Mouse (Mus musculus) intestine, embryonic 14.5 days (tissue): Measurements from ENCODE around the gene Ifitm10. TPM values are rescaled to one million over a fixed set of nuclear protein-coding genes. Genes with fewer than 3 reads are reported as not detected.
"Not testable (repeated sequence)": the region's sequence is repeated elsewhere in the genome, so short reads cannot be mapped to it uniquely, and the experiment has no call there.

Source experiments
- ATAC-seq: fragments of 200-750 bp; cut with Nextera tagmentation; replicated peaks from 2 replicates; pipeline ENCODE4 v1.8.0; 2017; ENCODE audit warnings: low read depth, moderate number of reproducible peaks, moderate TSS enrichment, moderate library complexity; ENCODE audit not compliant: low FRiP score, low TSS enrichment
- DNase-seq: peaks from one replicate; pipeline ENCODE4 v3.0.0-alpha.2; 2018; ENCODE audit warnings: low spot score
- H3K27ac ChIP-seq: fragments of 300-500 bp; sonication (generic); 2 replicates; pipeline ENCODE4 v1.5.1; 2014; ENCODE audit warnings: low read depth, mild to moderate bottlenecking, control low read depth
- H3K27me3 ChIP-seq: fragments of 300-500 bp; sonication (generic); replicated peaks from 2 replicates; pipeline ENCODE4 v1.6.1; 2014; ENCODE audit warnings: low read length, control low read depth; ENCODE audit not compliant: control insufficient read depth, insufficient read depth
- H3K36me3 ChIP-seq: fragments of 300-500 bp; sonication (generic); 2 replicates; pipeline ENCODE4 v1.6.1; 2014; ENCODE audit warnings: low read length, control low read depth; ENCODE audit not compliant: control insufficient read depth, insufficient read depth
- H3K4me1 ChIP-seq: fragments of 300-500 bp; sonication (generic); replicated peaks from 2 replicates; pipeline ENCODE4 v1.6.1; 2014; ENCODE audit warnings: low read length, control low read depth, mixed read lengths; ENCODE audit not compliant: control insufficient read depth, insufficient read depth
- H3K4me2 ChIP-seq: fragments of 300-500 bp; sonication (generic); 2 replicates; pipeline ENCODE4 v1.6.1; 2014; ENCODE audit warnings: low read length
- H3K4me3 ChIP-seq: fragments of 300-500 bp; sonication (generic); 2 replicates; pipeline ENCODE4 v1.5.1; 2014; ENCODE audit warnings: low read depth, low read length, control low read depth, mixed read lengths
- H3K9ac ChIP-seq: fragments of 300-500 bp; sonication (generic); 2 replicates; pipeline ENCODE4 v1.6.1; 2014; ENCODE audit warnings: mild to moderate bottlenecking, low read length
- H3K9me3 ChIP-seq: fragments of 300-500 bp; sonication (generic); 2 replicates; pipeline ENCODE4 v1.6.1; 2016; ENCODE audit warnings: low read length, control low read depth; ENCODE audit not compliant: control insufficient read depth
- WGBS: fragments of 180-500 bp; shearing (Covaris S2); extraction: QIAGEN DNeasy Blood & Tissue Kit; methylation state at CpG from one replicate; pipeline ENCODE4 v1.1.7; 2014; 5-methylcytosine and 5-hydroxymethylcytosine counted together
- polyA plus RNA-seq: library from polyadenylated mRNA; unstranded; fragments of >200 nt; fragmentation: Nextera tagmentation; extraction: Ambion mirVana; gene quantifications from 2 replicates; pipeline ENCODE4 v1.2.1, GENCODE M21; 2014

Gene Ifitm10
- polyA plus RNA-seq, 1 experiment from 2014 or later = 1.7 TPM

DNA sequence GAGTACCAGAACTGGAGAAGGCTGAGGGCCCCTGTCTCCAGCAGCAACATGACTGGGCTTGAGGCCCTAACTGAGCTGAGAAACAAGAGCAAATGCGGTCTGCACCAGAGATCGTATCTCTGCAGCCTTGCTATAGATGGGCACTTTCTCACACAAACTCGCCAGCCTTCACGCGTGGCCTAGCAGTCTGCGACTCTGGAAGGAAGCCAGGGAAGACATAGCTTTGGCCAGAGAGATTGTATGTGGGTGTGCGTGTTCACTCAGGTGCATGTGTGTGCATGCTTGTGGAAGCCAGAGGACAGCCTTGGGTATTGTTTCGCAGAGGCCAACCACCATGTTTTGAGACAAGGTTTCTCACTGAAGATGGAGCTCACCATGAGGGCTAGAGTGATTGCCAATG is 35.1 kb upstream of the Ifitm10 start:
- ATAC-seq (no peak), DNase-seq (no peak)
- Histone ChIP-seq H3K4me1 (no peaks in the 10 kb centered on the region), H3K9ac (no peak overlapping the region), H3K4me3 (no peak overlapping the region), H3K4me2 (no peak overlapping the region), H3K27me3 (no peaks in the 10 kb centered on the region), H3K36me3 (no peaks in the 10 kb centered on the region), H3K9me3 (no peaks in the 10 kb centered on the region), H3K27ac (no peak overlapping the region)
- WGBS = 91% methylated on average over 8 of the region's 8 CpGs

GRCm38 (mm10) chr7:142407935-142408334 is 34.4 kb upstream of the Ifitm10 start:
- Histone ChIP-seq H3K9me3 (no peaks in the 10 kb centered on the region), H3K4me1 (no peaks in the 10 kb centered on the region), H3K36me3 (no peaks in the 10 kb centered on the region), H3K4me3 (no peak overlapping the region), H3K27me3 (no peaks in the 10 kb centered on the region), H3K9ac (no peak overlapping the region), H3K4me2 (no peak overlapping the region), H3K27ac (no peak overlapping the region)
- no peak for DNase-seq
- 59% methylated on average over 4 of the region's 4 CpGs for WGBS
- no peak for ATAC-seq

DNA sequence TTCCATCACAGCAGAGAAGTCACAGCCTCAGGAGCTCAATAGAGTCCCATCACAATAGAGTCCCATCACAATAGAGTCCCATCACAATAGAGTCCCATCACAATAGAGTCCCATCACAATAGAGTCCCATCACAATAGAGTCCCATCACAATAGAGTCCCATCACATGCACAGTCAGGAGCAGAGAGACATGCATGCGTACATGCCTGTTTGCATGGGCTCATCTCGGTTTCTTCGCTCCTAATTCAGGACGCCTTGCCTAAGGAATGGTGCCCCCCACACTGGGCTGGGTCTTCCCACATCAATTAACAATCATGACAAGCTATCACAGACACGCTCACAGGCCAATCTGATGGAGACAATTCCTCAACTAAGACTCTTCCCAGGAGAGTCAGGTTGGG is 31.6 kb upstream of the Ifitm10 start:
- not testable (repeated sequence) for H3K27me3 ChIP-seq, ATAC-seq, H3K9ac ChIP-seq, H3K4me2 ChIP-seq, H3K4me1 ChIP-seq, H3K36me3 ChIP-seq, DNase-seq, H3K9me3 ChIP-seq, H3K4me3 ChIP-seq, H3K27ac ChIP-seq
- WGBS = 90% methylated on average over 5 of the region's 5 CpGs

- no peak for DNase-seq
- H3K4me2 ChIP-seq = no peak overlapping the region
- no peak overlapping the region for H3K4me3 ChIP-seq
- no peaks in the 10 kb centered on the region for H3K36me3 ChIP-seq
- no peak for ATAC-seq
- H3K9me3 ChIP-seq = no peaks in the 10 kb centered on the region
- WGBS = 69% methylated on average over 4 of the region's 4 CpGs
- no peaks in the 10 kb centered on the region for H3K4me1 ChIP-seq
- H3K9ac ChIP-seq = no peak overlapping the region
- H3K27ac ChIP-seq = no peak overlapping the region
- H3K27me3 ChIP-seq = no peaks in the 10 kb centered on the region
These were observed 30.0 kb upstream of the Ifitm10 start for GRCm38 (mm10) chr7:142403591-142403990.

DNA sequence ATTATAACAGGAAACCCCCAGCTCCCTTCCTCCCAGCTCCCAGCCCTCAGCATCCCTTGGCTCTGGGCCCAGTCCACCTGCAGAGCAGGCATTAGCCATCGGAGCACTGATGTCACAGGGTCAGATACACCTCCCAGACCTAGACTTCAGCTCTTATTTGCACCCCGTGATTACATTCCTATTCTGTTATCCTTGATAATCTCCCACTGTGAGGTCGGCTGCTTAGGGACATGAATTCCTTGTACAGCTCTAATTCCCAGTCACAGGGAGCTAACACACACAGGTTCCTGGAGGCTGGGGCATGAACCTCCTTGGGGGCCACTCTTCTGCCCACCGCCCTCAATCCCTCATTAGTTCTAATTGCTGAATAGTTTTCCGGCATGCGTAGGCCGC is 27.2 kb upstream of the Ifitm10 start:
- H3K4me2 ChIP-seq = no peak overlapping the region
- no peak overlapping the region for H3K9ac ChIP-seq
- no peak for DNase-seq
- H3K9me3 ChIP-seq = no peaks in the 10 kb centered on the region
- H3K27ac ChIP-seq = no peak overlapping the region
- H3K36me3 ChIP-seq = no peaks in the 10 kb centered on the region
- ATAC-seq = no peak
- no peaks in the 10 kb centered on the region for H3K27me3 ChIP-seq
- H3K4me3 ChIP-seq = no peak overlapping the region
- 54% methylated on average over 7 of the region's 7 CpGs for WGBS
- no peaks in the 10 kb centered on the region for H3K4me1 ChIP-seq

DNA sequence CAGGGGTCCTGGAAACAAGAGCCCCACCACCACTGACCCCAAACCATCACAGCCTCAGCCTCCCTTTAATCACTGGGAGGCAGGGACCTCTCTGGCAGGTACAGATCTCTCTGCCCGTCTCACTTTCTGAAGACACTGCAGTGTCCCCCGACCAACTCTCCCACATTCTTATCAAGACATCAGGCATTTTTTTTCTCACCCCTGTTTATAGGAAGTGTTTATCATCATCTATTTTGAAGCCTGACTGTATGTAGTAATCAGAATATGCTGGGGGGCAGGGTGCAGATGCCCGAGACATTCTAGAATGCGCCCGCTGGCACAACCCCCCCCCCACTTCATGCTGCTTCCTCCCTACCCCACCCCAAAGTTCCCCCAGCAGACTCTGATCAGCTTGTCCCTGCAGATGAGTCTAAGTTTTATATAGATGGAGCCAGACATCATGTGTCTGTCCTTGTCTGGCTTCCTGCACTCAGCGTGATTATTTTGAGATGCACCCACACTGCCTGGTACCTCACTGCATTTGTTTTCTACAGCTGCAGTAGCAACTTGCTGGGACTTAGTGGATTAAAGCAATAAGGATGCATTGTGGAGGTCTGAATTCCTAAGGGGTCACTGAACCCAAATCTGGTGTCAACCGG is 26.7 kb upstream of the Ifitm10 start:
- no peak for ATAC-seq
- Histone ChIP-seq H3K9me3 (no peaks in the 10 kb centered on the region), H3K36me3 (no peaks in the 10 kb centered on the region), H3K9ac (no peak overlapping the region), H3K4me2 (no peak overlapping the region), H3K27me3 (no peaks in the 10 kb centered on the region), H3K4me1 (no peaks in the 10 kb centered on the region), H3K27ac (no peak overlapping the region), H3K4me3 (no peak overlapping the region)
- no peak for DNase-seq
- 66% methylated on average over 7 of the region's 7 CpGs for WGBS

- no peaks in the 10 kb centered on the region for H3K4me1 ChIP-seq
- no peak for ATAC-seq
- H3K9ac ChIP-seq = no peak overlapping the region
- no peaks in the 10 kb centered on the region for H3K36me3 ChIP-seq
- H3K4me3 ChIP-seq = no peak overlapping the region
- no peaks in the 10 kb centered on the region for H3K9me3 ChIP-seq
- DNase-seq = no peak
- no peaks in the 10 kb centered on the region for H3K27me3 ChIP-seq
- 78% methylated on average over 1 of the region's 1 CpGs for WGBS
- H3K4me2 ChIP-seq = no peak overlapping the region
- no peak overlapping the region for H3K27ac ChIP-seq
These were observed 25.7 kb upstream of the Ifitm10 start for GRCm38 (mm10) chr7:142399250-142399649.

- H3K4me1 ChIP-seq = no peaks in the 10 kb centered on the region
- H3K9ac ChIP-seq = no peak overlapping the region
- ATAC-seq (no peak), DNase-seq (no peak)
- no peak overlapping the region for H3K27ac ChIP-seq
- H3K4me2 ChIP-seq = no peak overlapping the region
- H3K4me3 ChIP-seq = no peak overlapping the region
- no peaks in the 10 kb centered on the region for H3K27me3 ChIP-seq
- H3K36me3 ChIP-seq = no peaks in the 10 kb centered on the region
- WGBS = 71% methylated on average over 2 of the region's 2 CpGs
- H3K9me3 ChIP-seq = no peaks in the 10 kb centered on the region
These were observed 24.5 kb upstream of the Ifitm10 start for GRCm38 (mm10) chr7:142398052-142398451.

DNA sequence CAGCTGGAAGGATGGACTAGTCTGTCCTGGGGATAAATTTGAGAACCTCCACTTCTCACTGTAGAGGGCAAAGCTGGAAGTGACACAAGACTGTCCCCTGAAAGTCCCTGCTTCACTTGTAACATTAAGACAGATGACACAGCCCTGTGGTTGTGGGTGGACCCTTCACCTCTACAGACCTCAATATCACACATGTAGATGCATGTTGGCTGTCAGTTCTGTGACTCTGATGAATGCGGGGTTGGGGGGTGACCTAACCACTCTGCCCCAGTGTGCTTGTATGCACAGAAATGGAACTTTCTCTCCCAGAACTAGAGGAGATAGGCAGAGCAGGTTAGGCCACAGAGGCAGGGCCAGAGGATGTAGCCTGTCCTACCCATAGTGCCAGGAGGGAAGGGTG is 23.1 kb upstream of the Ifitm10 start:
- no peak overlapping the region for H3K4me3 ChIP-seq
- H3K9me3 ChIP-seq = no peaks in the 10 kb centered on the region
- DNase-seq = no peak
- no peak overlapping the region for H3K9ac ChIP-seq
- no peak overlapping the region for H3K4me2 ChIP-seq
- H3K4me1 ChIP-seq = no peaks in the 10 kb centered on the region
- WGBS = 100% methylated on average over 1 of the region's 1 CpGs
- no peak overlapping the region for H3K27ac ChIP-seq
- no peaks in the 10 kb centered on the region for H3K36me3 ChIP-seq
- H3K27me3 ChIP-seq = no peaks in the 10 kb centered on the region
- no peak for ATAC-seq
